Mouse (Mus musculus): ENCODE data around the gene Gfi1.

GRCm38 (mm10) chr5:107731408-107731807 is 5.6 kb upstream of the Gfi1 start:
- TF ChIP-seq CTCF (IDR thresholded peaks at IDR 0.05), result no peak
- no peak for TF ChIP-seq EP300 (IDR thresholded peaks at IDR 0.05; ENCODE audit: insufficient read depth, low read depth, low read length)
- TF ChIP-seq POLR2A (IDR thresholded peaks at IDR 0.05; ENCODE audit: insufficient read depth, low read depth, low read length), result no peak
